Mouse (Mus musculus): ENCODE data around the gene Btg2. TPM values are rescaled to one million over a fixed set of nuclear protein-coding genes. Genes with fewer than 3 reads are reported as not detected.

Btg2 gene
- polyA plus RNA-seq, 1 experiment from 2014 or later: 22.4 TPM

DNA sequence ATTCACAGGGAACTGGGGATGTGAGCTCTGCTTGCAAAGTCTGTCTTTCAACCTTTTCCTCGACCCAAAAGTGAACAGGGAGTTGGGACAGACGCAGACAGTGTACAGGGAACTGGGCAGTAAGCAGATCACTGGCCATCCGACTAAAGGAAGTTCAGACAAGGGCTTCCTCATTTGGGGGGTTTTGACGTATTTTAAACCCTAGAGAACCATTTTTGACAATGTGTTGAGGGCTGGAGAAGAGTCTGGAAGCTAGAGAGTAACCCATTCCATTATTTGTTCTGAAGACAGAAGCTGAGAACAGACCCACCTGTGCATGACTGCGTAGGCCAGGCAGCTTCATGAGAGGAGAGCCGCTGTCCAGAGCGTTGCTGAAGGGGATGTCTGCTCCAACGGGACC lies 4.8 kb upstream of the Btg2 start:
- 88% methylated on average over 8 of the region's 8 CpGs for WGBS
- H3K27me3 ChIP-seq (ENCODE audit: control insufficient read depth, insufficient read depth, low read length): no peaks in the 10 kb centered on the region
- no peaks in the 10 kb centered on the region for H3K9me3 ChIP-seq (ENCODE audit: control insufficient read depth, low read length)
- H3K36me3 ChIP-seq (ENCODE audit: control insufficient read depth, insufficient read depth, low read length): no peaks in the 10 kb centered on the region
- no peak overlapping the region for H3K4me3 ChIP-seq (ENCODE audit: low read depth, low read length)
- no peaks in the 10 kb centered on the region for H3K4me1 ChIP-seq (ENCODE audit: control insufficient read depth, insufficient read depth, low read length)
- H3K27ac ChIP-seq (ENCODE audit: low read depth, low read length): no peak overlapping the region
- no peak overlapping the region for H3K9ac ChIP-seq (replicated peaks; ENCODE audit: low read depth, low read length)
- H3K4me2 ChIP-seq (ENCODE audit: low read depth, low read length): no peak overlapping the region
- no peak for ATAC-seq (ENCODE audit: low read depth)

DNA sequence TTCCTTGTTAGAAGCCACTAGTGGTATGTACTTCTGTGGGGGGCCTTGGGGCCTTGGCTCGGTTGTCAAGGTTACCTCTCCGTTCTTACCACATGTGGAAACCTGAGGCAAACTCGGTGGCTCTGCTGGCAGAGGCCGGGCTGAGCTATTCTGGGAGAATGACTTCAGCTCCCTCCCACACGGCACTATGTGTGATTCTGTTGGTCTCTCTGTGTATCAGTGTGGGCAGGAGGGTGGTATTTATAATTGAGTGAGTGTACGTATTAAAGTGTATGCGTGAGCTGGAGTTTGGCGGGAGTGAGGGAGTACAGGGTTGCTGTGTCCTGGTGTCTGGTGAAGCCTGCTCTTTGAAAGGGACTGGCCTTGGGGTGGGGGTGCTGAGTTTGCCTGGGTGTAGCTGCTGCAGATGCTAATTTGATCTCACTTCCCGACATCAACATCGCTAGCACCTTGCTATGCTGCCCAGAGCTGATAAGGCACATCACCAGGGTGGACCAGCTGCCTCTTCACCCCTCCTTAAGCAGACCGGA lies 4.1 kb upstream of the Btg2 start:
- no peak for ATAC-seq (ENCODE audit: low read depth)
- Histone ChIP-seq H3K27me3 (ENCODE audit: control insufficient read depth, insufficient read depth, low read length) (no peaks in the 10 kb centered on the region), H3K9me3 (ENCODE audit: control insufficient read depth, low read length) (no peaks in the 10 kb centered on the region), H3K4me3 (ENCODE audit: low read depth, low read length) (no peak overlapping the region), H3K4me2 (ENCODE audit: low read depth, low read length) (no peak overlapping the region), H3K9ac (replicated peaks; ENCODE audit: low read depth, low read length) (no peak overlapping the region), H3K4me1 (ENCODE audit: control insufficient read depth, insufficient read depth, low read length) (peaks cover 2% of the 10 kb centered on the region; the same call in 1 of the 2 replicates), H3K27ac (ENCODE audit: low read depth, low read length) (no peak overlapping the region), H3K36me3 (ENCODE audit: control insufficient read depth, insufficient read depth, low read length) (no peaks in the 10 kb centered on the region)
- 64% methylated on average over 11 of the region's 11 CpGs for WGBS

GRCm38 (mm10) chr1:134080881-134081450 lies 2.0 kb upstream of the Btg2 start:
- H3K27me3 ChIP-seq (ENCODE audit: control insufficient read depth, insufficient read depth, low read length): no peaks in the 10 kb centered on the region
- no peak overlapping the region for H3K9ac ChIP-seq (replicated peaks; ENCODE audit: low read depth, low read length)
- H3K4me1 ChIP-seq (ENCODE audit: control insufficient read depth, insufficient read depth, low read length): peaks cover 14% of the 10 kb centered on the region
- no peaks in the 10 kb centered on the region for H3K9me3 ChIP-seq (ENCODE audit: control insufficient read depth, low read length)
- H3K4me2 ChIP-seq (ENCODE audit: low read depth, low read length): no peak overlapping the region
- H3K4me3 ChIP-seq (ENCODE audit: low read depth, low read length): no peak overlapping the region
- no peaks in the 10 kb centered on the region for H3K36me3 ChIP-seq (ENCODE audit: control insufficient read depth, insufficient read depth, low read length)
- 94% methylated on average over 5 of the region's 5 CpGs for WGBS
- no peak for ATAC-seq (ENCODE audit: low read depth)
- no peak overlapping the region for H3K27ac ChIP-seq (ENCODE audit: low read depth, low read length)

DNA sequence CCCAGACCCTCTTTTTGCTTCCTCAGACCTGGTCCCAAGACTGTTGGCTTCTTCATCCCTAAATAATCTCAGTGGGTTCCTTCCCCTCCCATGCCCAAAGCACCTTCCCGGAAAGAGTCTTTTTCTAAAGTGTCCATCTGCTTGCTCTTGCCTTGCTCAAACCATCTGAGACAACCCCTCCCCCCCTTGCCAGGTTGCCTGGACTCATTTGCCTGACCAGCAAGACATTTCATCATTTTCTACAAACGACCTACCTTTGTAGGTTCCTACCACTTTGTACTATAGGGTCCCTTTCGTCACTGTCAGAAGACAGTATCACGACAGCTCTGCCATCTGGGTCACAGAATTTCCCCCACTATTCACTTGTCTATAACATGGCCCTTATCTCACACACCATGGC lies 1.5 kb upstream of the Btg2 start:
- no peaks in the 10 kb centered on the region for H3K36me3 ChIP-seq (ENCODE audit: control insufficient read depth, insufficient read depth, low read length)
- 69% methylated on average over 4 of the region's 4 CpGs for WGBS
- no peaks in the 10 kb centered on the region for H3K9me3 ChIP-seq (ENCODE audit: control insufficient read depth, low read length)
- ATAC-seq (ENCODE audit: low read depth): no peak
- H3K9ac ChIP-seq (replicated peaks; ENCODE audit: low read depth, low read length): no peak overlapping the region
- no peak overlapping the region for H3K4me3 ChIP-seq (ENCODE audit: low read depth, low read length)
- no peak overlapping the region for H3K4me2 ChIP-seq (ENCODE audit: low read depth, low read length)
- H3K27me3 ChIP-seq (ENCODE audit: control insufficient read depth, insufficient read depth, low read length): no peaks in the 10 kb centered on the region
- no peak overlapping the region for H3K27ac ChIP-seq (ENCODE audit: low read depth, low read length)
- H3K4me1 ChIP-seq (ENCODE audit: control insufficient read depth, insufficient read depth, low read length): peaks cover 20% of the 10 kb centered on the region

- Histone ChIP-seq H3K9ac (replicated peaks; ENCODE audit: low read depth, low read length) (peak overlapping the region; percentile 80), H3K27ac (ENCODE audit: low read depth, low read length) (peak overlapping the region; percentile 80), H3K4me3 (ENCODE audit: low read depth, low read length) (peak overlapping the region; percentile 71), H3K4me1 (ENCODE audit: control insufficient read depth, insufficient read depth, low read length) (peaks cover 21% of the 10 kb centered on the region), H3K27me3 (ENCODE audit: control insufficient read depth, insufficient read depth, low read length) (no peaks in the 10 kb centered on the region), H3K36me3 (ENCODE audit: control insufficient read depth, insufficient read depth, low read length) (no peaks in the 10 kb centered on the region), H3K4me2 (ENCODE audit: low read depth, low read length) (peak overlapping the region; percentile 64), H3K9me3 (ENCODE audit: control insufficient read depth, low read length) (no peaks in the 10 kb centered on the region)
- no peak for ATAC-seq (ENCODE audit: low read depth)
- WGBS: 4% methylated on average over 9 of the region's 9 CpGs
Measured at GRCm38 (mm10) chr1:134079477-134080163, 700 bp upstream of the Btg2 start.

GRCm38 (mm10) chr1:134078061-134078795 lies 692 bp downstream of the Btg2 start:
- peaks cover 21% of the 10 kb centered on the region for H3K4me1 ChIP-seq (ENCODE audit: control insufficient read depth, insufficient read depth, low read length)
- peak; percentile 12 for ATAC-seq (ENCODE audit: low read depth)

DNA sequence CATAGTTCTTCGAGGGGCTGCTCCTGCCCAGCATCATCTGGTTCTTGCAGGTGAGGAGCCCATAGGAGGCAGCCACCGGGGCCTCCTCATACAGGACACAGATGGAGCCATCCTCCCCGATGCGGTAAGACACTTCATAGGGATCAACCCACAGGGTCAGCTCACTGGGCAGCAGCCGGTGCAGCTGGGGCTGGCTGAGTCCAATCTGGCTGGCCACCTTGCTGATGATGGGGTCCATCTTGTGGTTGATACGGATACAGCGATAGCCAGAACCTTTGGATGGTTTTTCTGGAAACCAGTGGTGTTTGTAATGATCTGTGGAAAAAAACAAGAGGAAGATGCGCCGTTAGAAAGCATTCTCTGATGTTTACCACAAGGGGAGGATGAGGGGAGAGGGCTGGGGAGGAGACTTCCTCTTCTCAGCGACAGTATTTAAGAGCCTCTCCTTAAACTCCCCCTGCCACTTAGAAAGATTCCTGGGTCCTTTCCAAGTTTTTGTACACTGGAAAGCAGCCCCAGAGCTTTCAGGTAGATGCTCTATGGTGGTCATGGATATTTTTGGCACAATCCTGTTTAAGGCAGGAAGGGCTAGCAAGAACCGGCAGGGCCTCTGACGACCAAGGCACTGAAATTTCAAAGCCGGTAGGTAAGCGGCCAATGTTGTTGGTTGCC lies 1.4 kb downstream of the Btg2 start:
- Histone ChIP-seq H3K27me3 (ENCODE audit: control insufficient read depth, insufficient read depth, low read length) (no peaks in the 10 kb centered on the region), H3K4me3 (ENCODE audit: low read depth, low read length) (peak overlapping the region; percentile 71), H3K27ac (ENCODE audit: low read depth, low read length) (peak overlapping the region; percentile 78), H3K9ac (replicated peaks; ENCODE audit: low read depth, low read length) (peak overlapping the region; percentile 80), H3K4me1 (ENCODE audit: control insufficient read depth, insufficient read depth, low read length) (peaks cover 21% of the 10 kb centered on the region), H3K4me2 (ENCODE audit: low read depth, low read length) (peak overlapping the region; percentile 64), H3K36me3 (ENCODE audit: control insufficient read depth, insufficient read depth, low read length) (no peaks in the 10 kb centered on the region), H3K9me3 (ENCODE audit: control insufficient read depth, low read length) (no peaks in the 10 kb centered on the region)
- no peak for ATAC-seq (ENCODE audit: low read depth)
- WGBS: 23% methylated on average over 14 of the region's 14 CpGs

More at GRCm38 (mm10) chr1:134078061-134078795, 692 bp downstream of the Btg2 start:
- peak overlapping the region; percentile 64 for H3K4me2 ChIP-seq (ENCODE audit: low read depth, low read length)
- WGBS: 5% methylated on average over 19 of the region's 19 CpGs
- H3K9me3 ChIP-seq (ENCODE audit: control insufficient read depth, low read length): no peaks in the 10 kb centered on the region
- H3K27ac ChIP-seq (ENCODE audit: low read depth, low read length): peak overlapping the region; percentile 78
- H3K36me3 ChIP-seq (ENCODE audit: control insufficient read depth, insufficient read depth, low read length): no peaks in the 10 kb centered on the region
- H3K27me3 ChIP-seq (ENCODE audit: control insufficient read depth, insufficient read depth, low read length): no peaks in the 10 kb centered on the region
- peak overlapping the region; percentile 80 for H3K9ac ChIP-seq (replicated peaks; ENCODE audit: low read depth, low read length)
- peak overlapping the region; percentile 71 for H3K4me3 ChIP-seq (ENCODE audit: low read depth, low read length)

- Histone ChIP-seq H3K27ac (ENCODE audit: low read depth, low read length) (peak overlapping the region; percentile 55; the same call in 1 of the 2 replicates), H3K27me3 (ENCODE audit: control insufficient read depth, insufficient read depth, low read length) (no peaks in the 10 kb centered on the region), H3K9me3 (ENCODE audit: control insufficient read depth, low read length) (no peaks in the 10 kb centered on the region), H3K36me3 (ENCODE audit: control insufficient read depth, insufficient read depth, low read length) (no peaks in the 10 kb centered on the region), H3K4me2 (ENCODE audit: low read depth, low read length) (peak overlapping the region; percentile 64), H3K4me1 (ENCODE audit: control insufficient read depth, insufficient read depth, low read length) (peaks cover 21% of the 10 kb centered on the region), H3K9ac (replicated peaks; ENCODE audit: low read depth, low read length) (peak overlapping the region; percentile 44), H3K4me3 (ENCODE audit: low read depth, low read length) (peak overlapping the region; percentile 71)
- 25% methylated on average over 2 of the region's 2 CpGs for WGBS
- ATAC-seq (ENCODE audit: low read depth): no peak
Measured at GRCm38 (mm10) chr1:134076789-134077188, 2.1 kb downstream of the Btg2 start.
